ENCODE assay signal across 8 mouse cellular contexts in the genomic region with DNA sequence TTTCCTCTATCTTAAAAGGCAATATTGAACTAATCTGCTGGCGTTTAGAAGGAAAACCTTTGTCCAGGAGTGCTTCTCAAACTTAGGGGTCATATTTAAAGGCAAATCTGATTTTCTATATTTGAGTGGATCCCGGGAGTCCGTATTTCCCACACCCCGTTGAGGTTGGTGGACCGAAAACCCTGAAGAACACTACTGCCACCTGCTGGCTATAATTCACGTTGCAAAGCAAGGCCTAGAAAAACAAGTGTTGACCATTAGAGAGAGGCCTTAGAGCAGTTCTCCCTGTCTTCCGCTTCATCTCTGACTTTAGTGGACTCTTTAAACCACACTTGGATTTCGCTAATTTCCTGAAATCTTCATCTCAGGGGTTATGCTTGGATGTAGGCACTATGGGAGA.
A peak's percentile ranks its signal among the peaks of the same experiment; 100 is the strongest.
DNase-seq lines count a peak whose midpoint lies in the region; ATAC-seq and TF ChIP-seq lines count a peak whose summit lies in the region.

No protein-coding gene starts in this region.

- H3K27ac ChIP-seq in embryonic facial prominence, embryonic 15.5 days (replicated peaks), result no peak overlapping the region

- H3K9ac ChIP-seq in embryonic facial prominence, embryonic 15.5 days, result no peak overlapping the region

- H3K27me3 ChIP-seq in embryonic facial prominence, embryonic 15.5 days, result no peaks in the 10 kb centered on the region

- H3K4me1 ChIP-seq in embryonic facial prominence, embryonic 15.5 days, result peaks cover 3% of the 10 kb centered on the region; the same call in 1 of the 2 replicates
- H3K4me1 ChIP-seq in lung, adult 2 months (ENCODE audit: control insufficient read depth, insufficient read depth, low read length), result no peaks in the 10 kb centered on the region

- peak; percentile 61 for TF ChIP-seq CTCF in lung, adult 2 months (IDR thresholded peaks at IDR 0.05; ENCODE audit: insufficient read depth, low read length)

- H3K4me3 ChIP-seq in embryonic facial prominence, embryonic 15.5 days (replicated peaks), result no peak overlapping the region
- H3K4me3 ChIP-seq in lung, adult 2 months (replicated peaks; ENCODE audit: extremely low read depth, low read depth, low read length), result no peak overlapping the region

- peak; percentile 73 for DNase-seq in MEL-GATA-1-ER (ENCODE audit: extremely low read depth, low read depth)
- peak; percentile 86 for DNase-seq in brain, adult 2 months (ENCODE audit: low read depth, low spot score)
- peak; percentile 55 to 76 for DNase-seq in heart, adult 9 months (ENCODE audit: low spot score in 2 of 2)
- peak; percentile 80 for DNase-seq in kidney, postnatal 14 days
- peak; percentile 52 for DNase-seq in lung, adult 2 months
- peak; percentile 64 for DNase-seq in retina, postnatal 7 days (ENCODE audit: low read depth, low spot score)

- 22% methylated on average over 8 of the region's 8 CpGs for WGBS in embryonic facial prominence, embryonic 15.5 days
- WGBS in lung, adult 2 months, result 22% methylated on average over 8 of the region's 8 CpGs

- H3K4me2 ChIP-seq in embryonic facial prominence, embryonic 15.5 days (replicated peaks), result peak overlapping the region; percentile 26; the same call in 1 of the 2 replicates

- no peak for ATAC-seq in embryonic facial prominence, embryonic 15.5 days (ENCODE audit: insufficient number of reproducible peaks, low FRiP score, low TSS enrichment, low read depth)
- no peak for ATAC-seq in monocyte, adult 5-6 weeks (replicated peaks; ENCODE audit: insufficient number of reproducible peaks, low FRiP score, low TSS enrichment, poor library complexity, severe bottlenecking)

- no peaks in the 10 kb centered on the region for H3K36me3 ChIP-seq in embryonic facial prominence, embryonic 15.5 days

- no peaks in the 10 kb centered on the region for H3K9me3 ChIP-seq in embryonic facial prominence, embryonic 15.5 days (replicated peaks)

- no peak for TF ChIP-seq POLR2A in lung, adult 2 months (IDR thresholded peaks at IDR 0.05; ENCODE audit: borderline replicate concordance, extremely low read depth, low read depth, low read length)
